Mouse (Mus musculus) lung, postnatal 0 days (tissue): ENCODE results near the gene Kpna3.
A peak's percentile ranks its signal among the peaks of the same experiment; 100 is the strongest.

Experiments used
- CTCF ChIP-seq: IDR thresholded peaks from 2 replicates; pipeline ENCODE4 v1.5.1; 2016; ENCODE audit warnings: antibody characterized with exemption, mild to moderate bottlenecking
- EP300 ChIP-seq: IDR thresholded peaks from 2 replicates; pipeline ENCODE4 v1.6.1; 2016; ENCODE audit warnings: antibody characterized with exemption, mild to moderate bottlenecking, control low read depth

DNA sequence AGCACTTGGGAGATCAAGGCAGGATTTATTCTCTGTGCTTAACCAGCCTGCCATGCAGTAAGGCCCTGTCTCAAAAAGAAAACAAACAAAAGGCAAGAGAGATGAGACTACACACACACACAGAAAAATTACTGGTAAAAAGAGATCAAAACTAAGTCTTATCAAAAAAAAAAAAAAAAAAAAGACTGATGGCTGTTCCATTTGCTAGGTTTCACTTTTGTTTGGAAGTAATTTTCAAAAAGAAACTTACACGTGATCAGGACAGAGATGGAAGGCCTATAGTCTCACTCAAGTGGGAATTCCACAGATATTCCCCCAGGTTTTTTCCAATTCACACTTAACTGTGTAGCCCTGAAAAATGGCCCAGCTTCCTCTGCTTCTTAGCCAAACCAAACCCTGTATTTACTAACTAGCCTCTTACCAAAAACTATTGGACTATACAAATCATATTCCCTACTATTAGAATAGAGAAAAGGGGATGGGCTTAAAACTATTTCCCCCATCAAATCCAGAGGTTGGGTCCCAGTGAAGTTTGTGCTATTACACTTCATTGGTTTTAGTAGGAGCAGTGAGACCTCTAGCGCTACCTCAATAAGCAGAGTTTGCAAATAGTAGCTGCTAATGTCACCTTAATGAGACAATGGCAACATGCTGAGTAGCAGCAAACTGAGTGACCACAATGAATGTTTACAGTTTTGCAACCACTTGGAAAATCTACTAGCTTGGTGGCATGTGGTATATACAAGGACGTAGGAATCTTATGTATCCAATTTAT lies 1.3 kb downstream of the Kpna3 start:
- peak; percentile 33 for TF ChIP-seq CTCF
- TF ChIP-seq EP300 = no peak
